Mouse (Mus musculus) heart, adult 2 months (tissue): ENCODE results near the gene Nmnat2. TPM values are rescaled to one million over a fixed set of nuclear protein-coding genes. Genes with fewer than 3 reads are reported as not detected.

ENCODE experiments used
- DNase-seq, 2 experiments: peaks; one replicate each; pipeline ENCODE4 v3.0.0; 2021
- H3K27ac ChIP-seq: fragments of 200-600 bp; 2 replicates; pipeline ENCODE4 v1.8.1; 2022
- H3K27me3 ChIP-seq: fragments of 200-500 bp; 2 replicates; pipeline ENCODE4 v1.6.1; 2012; ENCODE audit warnings: mild to moderate bottlenecking, low read length, inconsistent platforms, mixed read lengths; ENCODE audit not compliant: control insufficient read depth, insufficient read depth
- H3K36me3 ChIP-seq: fragments of 200-500 bp; 2 replicates; pipeline ENCODE4 v1.6.1; 2012; ENCODE audit warnings: low read length, inconsistent platforms; ENCODE audit not compliant: control insufficient read depth, insufficient read depth
- H3K4me1 ChIP-seq: fragments of 200-500 bp; 2 replicates; pipeline ENCODE4 v1.6.1; 2011; ENCODE audit warnings: low read length; ENCODE audit not compliant: control insufficient read depth, insufficient read depth
- H3K4me3 ChIP-seq: fragments of 200-600 bp; 2 replicates; pipeline ENCODE4 v1.8.1; 2022
- H3K79me2 ChIP-seq: fragments of 200-500 bp; replicated peaks from 2 replicates; pipeline ENCODE4 v1.6.1; 2012; ENCODE audit warnings: mild to moderate bottlenecking, inconsistent platforms, low read length, moderate library complexity, mixed read lengths; ENCODE audit not compliant: control insufficient read depth, insufficient read depth
- H3K9ac ChIP-seq: fragments of 200-500 bp; 2 replicates; pipeline ENCODE4 v1.6.1; 2012; ENCODE audit warnings: low read depth, mild to moderate bottlenecking, control low read depth, inconsistent platforms, low read length, mixed read lengths
- CTCF ChIP-seq: fragments of 200-600 bp; IDR thresholded peaks from 2 replicates; pipeline ENCODE4 v1.8.1; 2022; ENCODE audit warnings: antibody characterized with exemption, mild to moderate bottlenecking, moderate library complexity
- EP300 ChIP-seq: fragments of 200-500 bp; IDR thresholded peaks from 2 replicates; pipeline ENCODE4 v1.6.1; 2011; ENCODE audit warnings: low read depth, low read length, control low read depth; ENCODE audit not compliant: insufficient read depth
- POLR2A ChIP-seq: fragments of 200-500 bp; IDR thresholded peaks from 2 replicates; pipeline ENCODE4 v1.6.1; 2011; ENCODE audit warnings: mild to moderate bottlenecking, low read depth, low read length, control low read depth; ENCODE audit not compliant: insufficient read depth
- WGBS: fragments of 180-500 bp; shearing (Covaris S2); methylation state at CpG from one replicate; pipeline ENCODE4 v1.1.7; 2018; 5-methylcytosine and 5-hydroxymethylcytosine counted together
- intact Hi-C: fragments of 180-260 bp; cut with DNase I; formaldehyde crosslinking; loops from one replicate; pipeline ENCODE4 v1.15.1; 2025
- polyA plus RNA-seq: library from polyadenylated mRNA; depleted of rRNA; stranded (reverse); fragments of >200 nt; gene quantifications from 2 replicates; pipeline ENCODE4 v1.2.3, GENCODE M21; 2012
- total RNA-seq, 2 experiments: library from RNA; stranded (reverse); gene quantifications; 2 replicates each; pipeline ENCODE4 v1.2.3; 2021

Gene Nmnat2
- total and polyA plus RNA-seq, 3 experiments = 0.29 to 0.89 (median 0.66) TPM

GRCm38 (mm10) chr1:153125287-153126275 is 170.8 kb downstream of the Nmnat2 start:
- H3K4me1 ChIP-seq = peaks cover 18% of the 10 kb centered on the region
- WGBS = 71% methylated on average over 8 of the region's 8 CpGs
- no peak overlapping the region for H3K4me3 ChIP-seq
- H3K9ac ChIP-seq = no peak overlapping the region
- H3K27me3 ChIP-seq = no peaks in the 10 kb centered on the region
- intact Hi-C loops = loop anchor here (1.0 to 5.0 kb wide), 3 partner anchors 32 to 192 kb away; no protein-coding TSS in a partner anchor
- peaks cover 4% of the 10 kb centered on the region; the same call in 1 of the 2 replicates for H3K36me3 ChIP-seq
- TF ChIP-seq EP300 (no peak), POLR2A (no peak), CTCF (no peak)
- no peaks in the 10 kb centered on the region for H3K79me2 ChIP-seq
- peak overlapping the region; percentile 82 for H3K27ac ChIP-seq
- no peak for DNase-seq

GRCm38 (mm10) chr1:153126491-153127381 is 171.9 kb downstream of the Nmnat2 start:
- Histone ChIP-seq H3K27ac (peak overlapping the region; percentile 82), H3K4me1 (peaks cover 20% of the 10 kb centered on the region), H3K4me3 (no peak overlapping the region), H3K79me2 (no peaks in the 10 kb centered on the region), H3K36me3 (peaks cover 4% of the 10 kb centered on the region; the same call in 1 of the 2 replicates), H3K9ac (no peak overlapping the region), H3K27me3 (no peaks in the 10 kb centered on the region)
- peak; percentile 74 to 85 for DNase-seq
- TF ChIP-seq POLR2A = peak; percentile 36; the same call in 1 of the 2 replicates
- TF ChIP-seq CTCF = no peak
- TF ChIP-seq EP300 = peak; percentile 92
- 23% methylated on average over 15 of the region's 15 CpGs for WGBS
- intact Hi-C loops = loop anchor here (1.0 to 5.0 kb wide), 3 partner anchors 31 to 191 kb away; no protein-coding TSS in a partner anchor

GRCm38 (mm10) chr1:153127622-153128021 is 172.8 kb downstream of the Nmnat2 start:
- H3K27ac ChIP-seq = peak overlapping the region; percentile 82
- TF ChIP-seq POLR2A (no peak), CTCF (no peak), EP300 (no peak)
- 55% methylated on average over 4 of the region's 4 CpGs for WGBS

GRCm38 (mm10) chr1:153128780-153129179 is 174.0 kb downstream of the Nmnat2 start:
- Histone ChIP-seq H3K4me3 (no peak overlapping the region), H3K27ac (peak overlapping the region; percentile 82), H3K9ac (no peak overlapping the region), H3K4me1 (peaks cover 20% of the 10 kb centered on the region), H3K36me3 (peaks cover 4% of the 10 kb centered on the region; the same call in 1 of the 2 replicates), H3K27me3 (no peaks in the 10 kb centered on the region), H3K79me2 (no peaks in the 10 kb centered on the region)
- DNase-seq = no peak
- intact Hi-C loops = loop anchor here (5.0 kb wide), 2 partner anchors 99 to 189 kb away; no protein-coding TSS in a partner anchor
- WGBS = 88% methylated on average over 8 of the region's 8 CpGs
- TF ChIP-seq POLR2A (no peak), CTCF (no peak), EP300 (no peak)

More at GRCm38 (mm10) chr1:153127622-153128021, 172.8 kb downstream of the Nmnat2 start:
- Histone ChIP-seq H3K27me3 (no peaks in the 10 kb centered on the region), H3K36me3 (peaks cover 4% of the 10 kb centered on the region; the same call in 1 of the 2 replicates), H3K79me2 (no peaks in the 10 kb centered on the region), H3K9ac (no peak overlapping the region), H3K4me1 (peaks cover 20% of the 10 kb centered on the region), H3K4me3 (no peak overlapping the region)
- intact Hi-C loops = loop anchor here (5.0 kb wide), 2 partner anchors 100 to 190 kb away; no protein-coding TSS in a partner anchor
- DNase-seq = no peak

- intact Hi-C loops = loop anchor here (5.0 kb wide), 2 partner anchors 97 to 187 kb away; no protein-coding TSS in a partner anchor
- Histone ChIP-seq H3K4me1 (peaks cover 20% of the 10 kb centered on the region), H3K36me3 (peaks cover 4% of the 10 kb centered on the region; the same call in 1 of the 2 replicates), H3K27ac (peak overlapping the region; percentile 82), H3K4me3 (no peak overlapping the region), H3K79me2 (no peaks in the 10 kb centered on the region), H3K9ac (no peak overlapping the region), H3K27me3 (no peaks in the 10 kb centered on the region)
- 47% methylated on average over 11 of the region's 11 CpGs for WGBS
- peak in 1 of 2 experiments; percentile 72 for DNase-seq
- no peak for TF ChIP-seq POLR2A
- TF ChIP-seq EP300 = peak; percentile 72
- TF ChIP-seq CTCF = no peak
These were observed 175.4 kb downstream of the Nmnat2 start for GRCm38 (mm10) chr1:153129992-153130713.
